Mouse (Mus musculus) heart, embryonic 13.5 days (tissue): ENCODE results near the gene Capn15. TPM values are rescaled to one million over a fixed set of nuclear protein-coding genes. Genes with fewer than 3 reads are reported as not detected.

Experiments
- ATAC-seq: fragments of 200-750 bp; cut with Nextera tagmentation; 2 replicates; pipeline ENCODE4 v1.8.0; 2017; ENCODE audit warnings: moderate TSS enrichment; ENCODE audit not compliant: insufficient number of reproducible peaks, low FRiP score, low TSS enrichment; ENCODE audit errors: extremely low read depth
- H3K27ac ChIP-seq: fragments of 300-500 bp; sonication (generic); replicated peaks from 2 replicates; pipeline ENCODE4 v1.5.1; 2015; ENCODE audit warnings: moderate library complexity, mild to moderate bottlenecking, inconsistent platforms
- H3K27me3 ChIP-seq: fragments of 300-500 bp; sonication (generic); replicated peaks from 2 replicates; pipeline ENCODE4 v1.6.1; 2015; ENCODE audit warnings: mild to moderate bottlenecking, inconsistent platforms
- H3K36me3 ChIP-seq: fragments of 300-500 bp; sonication (generic); 2 replicates; pipeline ENCODE4 v1.6.1; 2015; ENCODE audit warnings: mild to moderate bottlenecking, inconsistent platforms
- H3K4me1 ChIP-seq: fragments of 300-500 bp; sonication (generic); 2 replicates; pipeline ENCODE4 v1.6.1; 2015; ENCODE audit warnings: inconsistent platforms
- H3K4me2 ChIP-seq: fragments of 300-500 bp; sonication (generic); 2 replicates; pipeline ENCODE4 v1.6.1; 2015; ENCODE audit warnings: inconsistent platforms, mild to moderate bottlenecking, moderate library complexity
- H3K4me3 ChIP-seq: fragments of 300-500 bp; sonication (generic); 2 replicates; pipeline ENCODE4 v1.5.1; 2015; ENCODE audit warnings: moderate library complexity, mild to moderate bottlenecking, inconsistent platforms
- H3K9ac ChIP-seq: fragments of 300-500 bp; sonication (generic); 2 replicates; pipeline ENCODE4 v1.6.1; 2015; ENCODE audit warnings: inconsistent platforms, mild to moderate bottlenecking, moderate library complexity
- H3K9me3 ChIP-seq: fragments of 300-500 bp; sonication (generic); 2 replicates; pipeline ENCODE4 v1.6.1; 2016; ENCODE audit warnings: inconsistent platforms
- WGBS: fragments of 180-500 bp; shearing (Covaris S2); methylation state at CpG from one replicate; pipeline ENCODE4 v1.1.7; 2015; ENCODE audit warnings: mixed read lengths; 5-methylcytosine and 5-hydroxymethylcytosine counted together
- polyA plus RNA-seq: library from polyadenylated mRNA; unstranded; fragments of >200 nt; fragmentation: Nextera tagmentation; extraction: Ambion mirVana; gene quantifications from 2 replicates; pipeline ENCODE4 v1.2.1, GENCODE M21; 2015

The Capn15 gene
- polyA plus RNA-seq, 1 experiment from 2014 or later: 9.3 TPM

- 66% methylated on average over 9 of the region's 9 CpGs for WGBS
- Histone ChIP-seq H3K4me2 (peak overlapping the region; percentile 98), H3K27me3 (no peaks in the 10 kb centered on the region), H3K4me1 (peaks cover 52% of the 10 kb centered on the region), H3K9me3 (no peaks in the 10 kb centered on the region), H3K27ac (no peak overlapping the region), H3K36me3 (peaks cover 20% of the 10 kb centered on the region), H3K9ac (peak overlapping the region; percentile 94), H3K4me3 (peak overlapping the region; percentile 98)
- ATAC-seq: no peak
Observed at GRCm38 (mm10) chr17:25918037-25918750, 67.4 kb downstream of the Capn15 start.

- ATAC-seq: no peak
- Histone ChIP-seq H3K4me1 (peaks cover 56% of the 10 kb centered on the region), H3K4me2 (no peak overlapping the region), H3K27ac (no peak overlapping the region), H3K9me3 (no peaks in the 10 kb centered on the region), H3K36me3 (peaks cover 20% of the 10 kb centered on the region), H3K9ac (peak overlapping the region; percentile 94; the same call in 1 of the 2 replicates), H3K4me3 (no peak overlapping the region), H3K27me3 (no peaks in the 10 kb centered on the region)
- 75% methylated on average over 8 of the region's 8 CpGs for WGBS
Observed at GRCm38 (mm10) chr17:25916931-25917647, 68.5 kb downstream of the Capn15 start.

- Histone ChIP-seq H3K4me2 (peak overlapping the region; percentile 35; the same call in 1 of the 2 replicates), H3K4me1 (peaks cover 49% of the 10 kb centered on the region), H3K4me3 (no peak overlapping the region), H3K36me3 (peaks cover 20% of the 10 kb centered on the region), H3K9me3 (no peaks in the 10 kb centered on the region), H3K9ac (peak overlapping the region; percentile 24; the same call in 1 of the 2 replicates), H3K27ac (peak overlapping the region; percentile 70), H3K27me3 (no peaks in the 10 kb centered on the region)
- ATAC-seq: no peak
- WGBS: 55% methylated on average over 4 of the region's 4 CpGs
Observed at GRCm38 (mm10) chr17:25914295-25914694, 71.3 kb downstream of the Capn15 start.

- WGBS: 30% methylated on average over 1 of the region's 1 CpGs
- H3K4me3 ChIP-seq: no peak overlapping the region
- peak overlapping the region; percentile 70 for H3K27ac ChIP-seq
- ATAC-seq: no peak
- peaks cover 48% of the 10 kb centered on the region for H3K4me1 ChIP-seq
- peaks cover 20% of the 10 kb centered on the region for H3K36me3 ChIP-seq
- H3K9ac ChIP-seq: peak overlapping the region; percentile 24
- H3K9me3 ChIP-seq: no peaks in the 10 kb centered on the region
- H3K4me2 ChIP-seq: peak overlapping the region; percentile 35
- no peaks in the 10 kb centered on the region for H3K27me3 ChIP-seq
Observed at GRCm38 (mm10) chr17:25913877-25914275, 71.7 kb downstream of the Capn15 start.

GRCm38 (mm10) chr17:25913186-25913876 lies 72.3 kb downstream of the Capn15 start:
- WGBS: 62% methylated on average over 14 of the region's 14 CpGs
- no peak for ATAC-seq
- Histone ChIP-seq H3K4me2 (peak overlapping the region; percentile 35), H3K27ac (peak overlapping the region; percentile 70), H3K9ac (peak overlapping the region; percentile 24), H3K36me3 (peaks cover 20% of the 10 kb centered on the region), H3K4me3 (no peak overlapping the region), H3K27me3 (no peaks in the 10 kb centered on the region), H3K9me3 (no peaks in the 10 kb centered on the region), H3K4me1 (peaks cover 43% of the 10 kb centered on the region)

- Histone ChIP-seq H3K9ac (no peak overlapping the region), H3K9me3 (no peaks in the 10 kb centered on the region), H3K27me3 (no peaks in the 10 kb centered on the region), H3K36me3 (peaks cover 8% of the 10 kb centered on the region), H3K4me1 (peaks cover 29% of the 10 kb centered on the region), H3K27ac (no peak overlapping the region), H3K4me2 (no peak overlapping the region), H3K4me3 (no peak overlapping the region)
- no peak for ATAC-seq
- 84% methylated on average over 4 of the region's 4 CpGs for WGBS
Observed at GRCm38 (mm10) chr17:25911816-25912215, 73.8 kb downstream of the Capn15 start.

Other genes with a start within 250 kb of the Capn15 start
- not detected in 2 replicates for gene Mslnl, start 249.8 kb downstream of the Capn15 start, polyA plus RNA-seq
- 28.7 and 32.4 TPM in 2 replicates for gene Msln, start 231.4 kb downstream of the Capn15 start, polyA plus RNA-seq
- gene Narfl, start 212.0 kb downstream of the Capn15 start, polyA plus RNA-seq: 27.1 and 30.6 TPM in 2 replicates
- gene Haghl, start 200.1 kb downstream of the Capn15 start, polyA plus RNA-seq: 50.2 and 51.3 TPM in 2 replicates
- gene Ccdc78, start 199.2 kb downstream of the Capn15 start, polyA plus RNA-seq: 0.09 and 0.17 TPM in 2 replicates
- gene Fam173a, start 192.9 kb downstream of the Capn15 start, polyA plus RNA-seq: 62.2 and 69.9 TPM in 2 replicates
- 0.84 TPM in 1 of 2 replicates, not detected in the other for gene AC134908.4, start 190.1 kb downstream of the Capn15 start, polyA plus RNA-seq
- gene Metrn, start 188.7 kb downstream of the Capn15 start, polyA plus RNA-seq: 28.1 and 28.9 TPM in 2 replicates
- 1.0 and 1.1 TPM in 2 replicates for gene Fbxl16, start 176.7 kb downstream of the Capn15 start, polyA plus RNA-seq
- 14.2 and 15.1 TPM in 2 replicates for gene Wdr24, start 162.2 kb downstream of the Capn15 start, polyA plus RNA-seq
- gene Jmjd8, start 156.9 kb downstream of the Capn15 start, polyA plus RNA-seq: 36.7 and 37.4 TPM in 2 replicates
- 287 and 324 TPM in 2 replicates for gene Stub1, start 152.4 kb downstream of the Capn15 start, polyA plus RNA-seq
- 0.45 and 0.98 TPM in 2 replicates for gene Rhbdl1, start 148.5 kb downstream of the Capn15 start, polyA plus RNA-seq
- gene Gm20683, start 144.0 kb downstream of the Capn15 start, polyA plus RNA-seq: 2.3 and 2.4 TPM in 2 replicates
- 18.3 and 22.1 TPM in 2 replicates for gene Rhot2, start 140.9 kb downstream of the Capn15 start, polyA plus RNA-seq
- 12.3 and 15.1 TPM in 2 replicates for gene Wdr90, start 124.3 kb downstream of the Capn15 start, polyA plus RNA-seq
- gene Mcrip2, start 117.0 kb downstream of the Capn15 start, polyA plus RNA-seq: 159 and 173 TPM in 2 replicates
- gene Mettl26, start 110.7 kb downstream of the Capn15 start, polyA plus RNA-seq: 35.7 and 43.2 TPM in 2 replicates
- gene Wfikkn1, start 104.9 kb downstream of the Capn15 start, polyA plus RNA-seq: 0.23 and 0.38 TPM in 2 replicates
- 16.1 and 16.4 TPM in 2 replicates for gene Rab40c, start 66.1 kb downstream of the Capn15 start, polyA plus RNA-seq
- gene Pigq, start 40.9 kb downstream of the Capn15 start, polyA plus RNA-seq: 60.4 and 62.1 TPM in 2 replicates
- 0.06 TPM in 1 of 2 replicates, not detected in the other for gene Nhlrc4, start 40.8 kb downstream of the Capn15 start, polyA plus RNA-seq
- 0.13 and 0.15 TPM in 2 replicates for gene A930017K11Rik, start 33.2 kb downstream of the Capn15 start, polyA plus RNA-seq
- gene Rab11fip3, start 83.8 kb upstream of the Capn15 start, polyA plus RNA-seq: 11.0 and 12.3 TPM in 2 replicates
- gene Decr2, start 104.5 kb upstream of the Capn15 start, polyA plus RNA-seq: 34.4 and 34.6 TPM in 2 replicates
- 77.4 and 87.2 TPM in 2 replicates for gene Nme4, start 109.8 kb upstream of the Capn15 start, polyA plus RNA-seq
- 0.80 and 0.94 TPM in 2 replicates for gene Tmem8, start 127.5 kb upstream of the Capn15 start, polyA plus RNA-seq
- gene Mrpl28, start 137.7 kb upstream of the Capn15 start, polyA plus RNA-seq: 217 and 237 TPM in 2 replicates
- 4.1 and 4.4 TPM in 2 replicates for gene Axin1, start 152.9 kb upstream of the Capn15 start, polyA plus RNA-seq
- gene Pdia2, start 213.3 kb upstream of the Capn15 start, polyA plus RNA-seq: 0.47 and 3.1 TPM in 2 replicates
- 8.6 and 9.3 TPM in 2 replicates for gene Rgs11, start 217.2 kb upstream of the Capn15 start, polyA plus RNA-seq
- 3.9 and 5.1 TPM in 2 replicates for gene Arhgdig, start 222.0 kb upstream of the Capn15 start, polyA plus RNA-seq